Mouse (Mus musculus) liver, embryonic 16.5 days (tissue): ENCODE data around the gene Adora1. TPM values are rescaled to one million over a fixed set of nuclear protein-coding genes. Genes with fewer than 3 reads are reported as not detected.
A peak's percentile ranks its signal among the peaks of the same experiment; 100 is the strongest.

Source experiments
- ATAC-seq: fragments of 200-750 bp; cut with Nextera tagmentation; 2 replicates; pipeline ENCODE4 v1.8.0; 2017; ENCODE audit warnings: low read depth, mild to moderate bottlenecking, moderate number of reproducible peaks, moderate library complexity
- H3K27ac ChIP-seq: fragments of 300-500 bp; sonication (generic); 2 replicates; pipeline ENCODE4 v1.5.1; 2014; ENCODE audit warnings: mild to moderate bottlenecking, low read length
- H3K27me3 ChIP-seq: fragments of 300-500 bp; sonication (generic); 2 replicates; pipeline ENCODE4 v1.6.1; 2014; ENCODE audit warnings: low read depth, low read length, mixed read lengths; ENCODE audit not compliant: control insufficient read depth, insufficient read depth
- H3K36me3 ChIP-seq: fragments of 300-500 bp; sonication (generic); 2 replicates; pipeline ENCODE4 v1.6.1; 2014; ENCODE audit warnings: mild to moderate bottlenecking; ENCODE audit not compliant: control insufficient read depth, insufficient read depth
- H3K4me1 ChIP-seq: fragments of 300-500 bp; sonication (generic); 2 replicates; pipeline ENCODE4 v1.6.1; 2014; ENCODE audit warnings: low read depth, low read length, mixed read lengths; ENCODE audit not compliant: control insufficient read depth
- H3K4me2 ChIP-seq: fragments of 300-500 bp; sonication (generic); 2 replicates; pipeline ENCODE4 v1.6.1; 2014; ENCODE audit warnings: low read depth, low read length, mixed read lengths
- H3K4me3 ChIP-seq: fragments of 300-500 bp; sonication (generic); 2 replicates; pipeline ENCODE4 v1.5.1; 2014; ENCODE audit warnings: low read depth, mild to moderate bottlenecking, low read length
- H3K9ac ChIP-seq: fragments of 300-500 bp; sonication (generic); 2 replicates; pipeline ENCODE4 v1.6.1; 2014; ENCODE audit warnings: low read depth, low read length
- H3K9me3 ChIP-seq: fragments of 300-500 bp; sonication (generic); replicated peaks from 2 replicates; pipeline ENCODE4 v1.6.1; 2016; ENCODE audit warnings: low read length; ENCODE audit not compliant: control insufficient read depth
- WGBS: fragments of 180-500 bp; shearing (Covaris S2); extraction: QIAGEN DNeasy Blood & Tissue Kit; methylation state at CpG from one replicate; pipeline ENCODE4 v1.1.7; 2014; ENCODE audit not compliant: insufficient replicate concordance; 5-methylcytosine and 5-hydroxymethylcytosine counted together
- polyA plus RNA-seq: library from polyadenylated mRNA; unstranded; fragments of >200 nt; fragmentation: Nextera tagmentation; extraction: Ambion mirVana; gene quantifications from 2 replicates; pipeline ENCODE4 v1.2.1, GENCODE M21; 2015

The Adora1 gene
- polyA plus RNA-seq, 1 experiment from 2014 or later: 3.6 TPM

- peaks cover 11% of the 10 kb centered on the region for H3K4me1 ChIP-seq
- no peak overlapping the region for H3K4me3 ChIP-seq
- 10% methylated on average over 9 of the region's 9 CpGs for WGBS
- H3K4me2 ChIP-seq: no peak overlapping the region
- no peaks in the 10 kb centered on the region for H3K36me3 ChIP-seq
- peak; percentile 39 for ATAC-seq
- no peaks in the 10 kb centered on the region for H3K27me3 ChIP-seq
- no peaks in the 10 kb centered on the region for H3K9me3 ChIP-seq
- H3K9ac ChIP-seq: no peak overlapping the region
- H3K27ac ChIP-seq: no peak overlapping the region
Observed at GRCm38 (mm10) chr1:134205296-134206018, 29.8 kb downstream of the Adora1 start.

GRCm38 (mm10) chr1:134204230-134204629 is 31.0 kb downstream of the Adora1 start:
- ATAC-seq: no peak
- H3K4me1 ChIP-seq: peaks cover 11% of the 10 kb centered on the region
- no peak overlapping the region for H3K4me3 ChIP-seq
- no peak overlapping the region for H3K9ac ChIP-seq
- WGBS: 82% methylated on average over 13 of the region's 13 CpGs
- no peaks in the 10 kb centered on the region for H3K36me3 ChIP-seq
- no peak overlapping the region for H3K27ac ChIP-seq
- H3K4me2 ChIP-seq: no peak overlapping the region
- no peaks in the 10 kb centered on the region for H3K9me3 ChIP-seq
- no peaks in the 10 kb centered on the region for H3K27me3 ChIP-seq

GRCm38 (mm10) chr1:134201751-134202420 is 33.3 kb downstream of the Adora1 start:
- no peaks in the 10 kb centered on the region for H3K36me3 ChIP-seq
- no peaks in the 10 kb centered on the region for H3K9me3 ChIP-seq
- 38% methylated on average over 3 of the region's 3 CpGs for WGBS
- no peaks in the 10 kb centered on the region for H3K27me3 ChIP-seq
- no peak for ATAC-seq
- peaks cover 11% of the 10 kb centered on the region for H3K4me1 ChIP-seq
- no peak overlapping the region for H3K27ac ChIP-seq
- H3K9ac ChIP-seq: no peak overlapping the region
- H3K4me2 ChIP-seq: no peak overlapping the region
- H3K4me3 ChIP-seq: no peak overlapping the region

GRCm38 (mm10) chr1:134200998-134201686 is 34.1 kb downstream of the Adora1 start:
- Histone ChIP-seq H3K4me1 (peaks cover 11% of the 10 kb centered on the region), H3K27me3 (no peaks in the 10 kb centered on the region), H3K36me3 (no peaks in the 10 kb centered on the region), H3K4me2 (no peak overlapping the region), H3K9me3 (no peaks in the 10 kb centered on the region), H3K9ac (no peak overlapping the region), H3K27ac (no peak overlapping the region), H3K4me3 (no peak overlapping the region)
- no peak for ATAC-seq
- 59% methylated on average over 6 of the region's 6 CpGs for WGBS

- 37% methylated on average over 2 of the region's 2 CpGs for WGBS
Observed at GRCm38 (mm10) chr1:134200481-134200880, 34.8 kb downstream of the Adora1 start.

GRCm38 (mm10) chr1:134198197-134198995 is 36.8 kb downstream of the Adora1 start:
- H3K9me3 ChIP-seq: no peaks in the 10 kb centered on the region
- no peaks in the 10 kb centered on the region for H3K27me3 ChIP-seq
- no peaks in the 10 kb centered on the region for H3K4me1 ChIP-seq
- no peak overlapping the region for H3K9ac ChIP-seq
- H3K36me3 ChIP-seq: no peaks in the 10 kb centered on the region
- 68% methylated on average over 12 of the region's 12 CpGs for WGBS
- ATAC-seq: no peak; the same call in 1 of the 2 replicates
- H3K4me3 ChIP-seq: no peak overlapping the region
- no peak overlapping the region for H3K4me2 ChIP-seq
- H3K27ac ChIP-seq: no peak overlapping the region

More at GRCm38 (mm10) chr1:134200481-134200880, 34.8 kb downstream of the Adora1 start:
- Histone ChIP-seq H3K36me3 (no peaks in the 10 kb centered on the region), H3K27ac (no peak overlapping the region), H3K27me3 (no peaks in the 10 kb centered on the region), H3K9ac (no peak overlapping the region), H3K4me2 (no peak overlapping the region), H3K9me3 (no peaks in the 10 kb centered on the region), H3K4me3 (no peak overlapping the region), H3K4me1 (peaks cover 4% of the 10 kb centered on the region)
- ATAC-seq: no peak

- 70% methylated on average over 15 of the region's 15 CpGs for WGBS
- Histone ChIP-seq H3K9me3 (no peaks in the 10 kb centered on the region), H3K4me3 (no peak overlapping the region), H3K27me3 (no peaks in the 10 kb centered on the region), H3K9ac (no peak overlapping the region), H3K4me1 (no peaks in the 10 kb centered on the region), H3K36me3 (no peaks in the 10 kb centered on the region), H3K4me2 (no peak overlapping the region), H3K27ac (no peak overlapping the region)
- no peak for ATAC-seq
Observed at GRCm38 (mm10) chr1:134197325-134197982, 37.8 kb downstream of the Adora1 start.

- H3K27ac ChIP-seq: no peak overlapping the region
- ATAC-seq: peak; percentile 35
- H3K36me3 ChIP-seq: no peaks in the 10 kb centered on the region
- H3K4me3 ChIP-seq: no peak overlapping the region
- H3K9me3 ChIP-seq: no peaks in the 10 kb centered on the region
- no peak overlapping the region for H3K4me2 ChIP-seq
- no peaks in the 10 kb centered on the region for H3K27me3 ChIP-seq
- no peak overlapping the region for H3K9ac ChIP-seq
- 31% methylated on average over 4 of the region's 4 CpGs for WGBS
- H3K4me1 ChIP-seq: no peaks in the 10 kb centered on the region
Observed at GRCm38 (mm10) chr1:134196386-134196785, 38.8 kb downstream of the Adora1 start.
